Mouse (Mus musculus) heart, adult 2 months (tissue): Measurements from ENCODE around the gene Ppfia1. TPM values are rescaled to one million over a fixed set of nuclear protein-coding genes. Genes with fewer than 3 reads are reported as not detected.

Experiments
- DNase-seq, 2 experiments: peaks; one replicate each; pipeline ENCODE4 v3.0.0; 2021
- H3K27ac ChIP-seq: fragments of 200-600 bp; 2 replicates; pipeline ENCODE4 v1.8.1; 2022
- H3K27me3 ChIP-seq: fragments of 200-500 bp; 2 replicates; pipeline ENCODE4 v1.6.1; 2012; ENCODE audit warnings: mild to moderate bottlenecking, low read length, inconsistent platforms, mixed read lengths; ENCODE audit not compliant: control insufficient read depth, insufficient read depth
- H3K36me3 ChIP-seq: fragments of 200-500 bp; 2 replicates; pipeline ENCODE4 v1.6.1; 2012; ENCODE audit warnings: low read length, inconsistent platforms; ENCODE audit not compliant: control insufficient read depth, insufficient read depth
- H3K4me1 ChIP-seq: fragments of 200-500 bp; 2 replicates; pipeline ENCODE4 v1.6.1; 2011; ENCODE audit warnings: low read length; ENCODE audit not compliant: control insufficient read depth, insufficient read depth
- H3K4me3 ChIP-seq: fragments of 200-600 bp; 2 replicates; pipeline ENCODE4 v1.8.1; 2022
- H3K79me2 ChIP-seq: fragments of 200-500 bp; replicated peaks from 2 replicates; pipeline ENCODE4 v1.6.1; 2012; ENCODE audit warnings: mild to moderate bottlenecking, inconsistent platforms, low read length, moderate library complexity, mixed read lengths; ENCODE audit not compliant: control insufficient read depth, insufficient read depth
- H3K9ac ChIP-seq: fragments of 200-500 bp; 2 replicates; pipeline ENCODE4 v1.6.1; 2012; ENCODE audit warnings: low read depth, mild to moderate bottlenecking, control low read depth, inconsistent platforms, low read length, mixed read lengths
- CTCF ChIP-seq: fragments of 200-600 bp; IDR thresholded peaks from 2 replicates; pipeline ENCODE4 v1.8.1; 2022; ENCODE audit warnings: antibody characterized with exemption, mild to moderate bottlenecking, moderate library complexity
- EP300 ChIP-seq: fragments of 200-500 bp; IDR thresholded peaks from 2 replicates; pipeline ENCODE4 v1.6.1; 2011; ENCODE audit warnings: low read depth, low read length, control low read depth; ENCODE audit not compliant: insufficient read depth
- POLR2A ChIP-seq: fragments of 200-500 bp; IDR thresholded peaks from 2 replicates; pipeline ENCODE4 v1.6.1; 2011; ENCODE audit warnings: mild to moderate bottlenecking, low read depth, low read length, control low read depth; ENCODE audit not compliant: insufficient read depth
- WGBS: fragments of 180-500 bp; shearing (Covaris S2); methylation state at CpG from one replicate; pipeline ENCODE4 v1.1.7; 2018; 5-methylcytosine and 5-hydroxymethylcytosine counted together
- intact Hi-C: fragments of 180-260 bp; cut with DNase I; formaldehyde crosslinking; loops from one replicate; pipeline ENCODE4 v1.15.1; 2025
- polyA plus RNA-seq: library from polyadenylated mRNA; depleted of rRNA; stranded (reverse); fragments of >200 nt; gene quantifications from 2 replicates; pipeline ENCODE4 v1.2.3, GENCODE M21; 2012
- total RNA-seq, 2 experiments: library from RNA; stranded (reverse); gene quantifications; 2 replicates each; pipeline ENCODE4 v1.2.3; 2021

Ppfia1 gene
- total and polyA plus RNA-seq, 3 experiments, result 27.0 to 46.0 (median 41.4) TPM

DNA sequence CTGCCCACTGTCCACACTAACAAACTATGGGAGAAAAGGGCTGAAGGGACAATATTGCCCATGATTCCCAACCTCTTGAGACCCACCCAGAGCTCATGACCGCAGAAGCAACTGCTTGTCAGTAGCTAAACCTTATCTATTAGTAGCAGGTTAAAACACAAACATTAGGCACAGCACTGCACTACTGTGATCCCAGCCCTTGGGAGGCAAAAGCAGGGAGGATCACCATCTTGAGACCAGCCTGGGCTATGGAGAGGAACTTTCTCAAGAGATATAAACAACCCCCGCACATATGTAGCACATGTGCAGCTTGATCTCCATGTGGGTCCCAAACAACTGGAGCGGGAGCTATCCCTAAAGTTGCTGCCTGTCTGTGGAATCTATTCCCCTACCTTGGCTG, 30.1 kb downstream of the Ppfia1 start:
- Histone ChIP-seq H3K4me1 (peaks cover 14% of the 10 kb centered on the region), H3K27me3 (no peaks in the 10 kb centered on the region), H3K9ac (no peak overlapping the region), H3K36me3 (no peaks in the 10 kb centered on the region), H3K79me2 (0 out of 2 replicates have a peak, but pooled peaks cover 1% of the 10 kb centered on the region), H3K27ac (no peak overlapping the region), H3K4me3 (no peak overlapping the region)
- WGBS, result 88% methylated on average over 3 of the region's 3 CpGs
- no peak for DNase-seq
- TF ChIP-seq EP300 (no peak), CTCF (no peak)
- intact Hi-C loops, result no loop called here

DNA sequence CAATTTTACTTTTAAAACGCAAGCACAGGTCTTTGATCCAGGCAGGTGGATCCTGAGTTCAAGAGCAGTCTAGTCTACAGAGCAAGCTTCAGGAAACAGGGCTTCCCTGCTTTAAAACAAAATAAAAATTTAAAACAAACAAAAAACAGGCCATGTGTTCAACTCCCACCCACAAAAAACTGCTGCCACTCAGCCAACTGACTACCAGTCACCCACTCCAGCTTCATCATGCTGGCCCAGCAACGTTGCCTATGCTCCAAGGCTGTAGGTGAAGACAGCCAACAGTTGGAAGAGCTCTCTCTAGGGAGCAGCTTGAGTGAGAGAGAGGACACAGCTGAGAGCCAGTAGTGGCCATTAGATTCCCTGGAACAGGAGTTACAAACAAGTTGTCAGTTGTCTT, 31.6 kb downstream of the Ppfia1 start:
- no peaks in the 10 kb centered on the region for H3K27me3 ChIP-seq
- 66% methylated on average over 2 of the region's 2 CpGs for WGBS
- H3K4me1 ChIP-seq, result peaks cover 4% of the 10 kb centered on the region
- TF ChIP-seq POLR2A, result no peak
- no peak for TF ChIP-seq CTCF
- no peak for TF ChIP-seq EP300
- H3K79me2 ChIP-seq, result no peaks in the 10 kb centered on the region
- DNase-seq, result no peak
- H3K9ac ChIP-seq, result no peak overlapping the region
- no peak overlapping the region for H3K4me3 ChIP-seq
- H3K36me3 ChIP-seq, result no peaks in the 10 kb centered on the region
- intact Hi-C loops, result no loop called here
- H3K27ac ChIP-seq, result no peak overlapping the region

DNA sequence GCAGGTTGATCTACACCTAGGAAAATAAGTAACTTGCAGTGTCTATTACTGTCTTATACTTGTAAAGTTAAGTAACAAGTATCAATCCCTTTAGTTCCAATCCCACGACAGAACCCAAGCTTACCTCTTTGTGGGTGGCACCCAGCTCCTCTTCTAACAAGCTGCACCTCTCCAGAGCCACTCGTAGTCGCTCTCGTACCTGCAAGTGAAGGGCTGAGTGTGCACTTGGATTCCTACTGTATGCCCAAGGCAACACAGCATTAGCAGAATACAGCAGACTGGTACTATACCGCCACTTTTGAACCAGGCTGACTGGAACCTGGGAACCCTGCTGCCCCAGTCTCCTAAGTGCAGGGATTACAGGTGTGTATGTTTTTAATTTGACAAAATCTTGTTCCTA, 33.7 kb downstream of the Ppfia1 start:
- TF ChIP-seq POLR2A (no peak), EP300 (no peak), CTCF (no peak)
- Histone ChIP-seq H3K79me2 (no peaks in the 10 kb centered on the region), H3K9ac (no peak overlapping the region), H3K4me3 (no peak overlapping the region), H3K27ac (no peak overlapping the region), H3K27me3 (no peaks in the 10 kb centered on the region), H3K36me3 (no peaks in the 10 kb centered on the region), H3K4me1 (peaks cover 4% of the 10 kb centered on the region)
- 92% methylated on average over 5 of the region's 5 CpGs for WGBS
- DNase-seq, result no peak
- intact Hi-C loops, result no loop called here

DNA sequence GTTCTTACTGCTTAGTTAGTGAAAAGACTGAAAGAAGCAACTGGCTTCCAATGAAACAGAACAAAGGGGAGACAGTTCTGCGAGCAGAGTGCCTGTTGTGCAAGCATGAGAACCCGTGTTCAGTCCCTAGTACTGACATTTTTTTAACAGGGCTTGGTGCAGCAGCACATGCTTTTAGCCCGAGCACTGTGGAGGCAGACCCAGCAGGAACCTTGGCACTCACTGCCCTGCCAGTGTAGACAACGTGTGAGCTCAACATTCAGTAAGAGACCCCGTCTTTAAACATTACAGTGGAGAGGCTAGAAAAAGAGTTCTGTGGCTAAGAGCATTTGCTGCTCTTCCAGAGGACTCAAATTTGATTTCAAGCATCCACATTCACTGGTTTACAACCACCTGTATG, 36.8 kb downstream of the Ppfia1 start:
- Histone ChIP-seq H3K79me2 (no peaks in the 10 kb centered on the region), H3K4me3 (no peak overlapping the region), H3K9ac (no peak overlapping the region), H3K27me3 (no peaks in the 10 kb centered on the region), H3K36me3 (no peaks in the 10 kb centered on the region), H3K4me1 (no peaks in the 10 kb centered on the region), H3K27ac (no peak overlapping the region)
- no peak for DNase-seq
- intact Hi-C loops, result no loop called here
- TF ChIP-seq EP300 (no peak), CTCF (no peak), POLR2A (no peak)
- WGBS, result 90% methylated on average over 5 of the region's 5 CpGs

DNA sequence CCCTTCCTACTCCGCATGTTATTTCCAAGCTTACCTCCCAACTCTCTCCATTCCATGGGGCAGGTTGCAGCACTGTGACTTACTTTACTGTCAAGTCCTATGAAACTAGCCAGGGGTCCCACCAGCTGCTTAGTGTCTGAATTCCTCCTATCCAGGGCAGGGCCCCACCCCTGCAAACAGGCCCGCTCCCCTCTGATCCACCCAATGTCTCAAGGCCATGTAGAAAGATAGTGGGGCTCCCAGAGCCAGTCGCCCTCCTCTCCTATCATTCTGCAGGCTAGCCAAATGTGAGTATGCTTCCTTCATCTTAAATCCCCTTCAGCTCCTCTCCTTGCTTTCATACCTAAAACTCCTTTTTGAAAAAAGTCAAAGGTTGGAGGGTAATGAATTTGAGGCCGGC, 44.4 kb downstream of the Ppfia1 start:
- TF ChIP-seq EP300 (no peak), CTCF (no peak), POLR2A (no peak)
- H3K27ac ChIP-seq, result no peak overlapping the region
- H3K4me3 ChIP-seq, result no peak overlapping the region
- WGBS, result 98% methylated on average over 4 of the region's 4 CpGs
- H3K79me2 ChIP-seq, result no peaks in the 10 kb centered on the region
- intact Hi-C loops, result no loop called here
- H3K9ac ChIP-seq, result no peak overlapping the region
- no peaks in the 10 kb centered on the region for H3K4me1 ChIP-seq
- H3K36me3 ChIP-seq, result no peaks in the 10 kb centered on the region
- DNase-seq, result no peak
- no peaks in the 10 kb centered on the region for H3K27me3 ChIP-seq

DNA sequence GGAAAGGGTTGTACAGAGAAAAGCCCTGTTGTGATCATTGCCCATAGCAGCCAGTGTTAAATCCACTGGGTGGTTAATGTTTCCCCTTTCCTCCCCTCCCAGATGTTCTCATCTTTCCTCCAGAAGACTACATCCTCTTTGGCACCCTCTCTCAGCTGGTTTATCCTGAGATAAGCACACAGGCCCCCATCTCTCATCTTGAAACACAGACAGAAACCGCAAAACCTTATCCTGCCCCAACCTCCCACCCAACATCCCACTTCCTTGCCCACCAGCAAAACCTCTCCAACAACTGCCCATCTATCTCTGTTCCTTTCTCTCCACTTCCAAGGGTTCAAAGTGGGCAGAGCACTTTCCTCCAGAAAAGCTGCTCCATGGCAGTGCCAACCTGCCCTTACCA, 46.7 kb downstream of the Ppfia1 start:
- no peaks in the 10 kb centered on the region for H3K79me2 ChIP-seq
- no peaks in the 10 kb centered on the region for H3K36me3 ChIP-seq
- no peak for DNase-seq
- TF ChIP-seq CTCF (no peak), POLR2A (no peak), EP300 (no peak)
- no peak overlapping the region for H3K9ac ChIP-seq
- H3K27ac ChIP-seq, result no peak overlapping the region
- intact Hi-C loops, result no loop called here
- no peaks in the 10 kb centered on the region for H3K4me1 ChIP-seq
- H3K27me3 ChIP-seq, result no peaks in the 10 kb centered on the region
- H3K4me3 ChIP-seq, result no peak overlapping the region
- WGBS, result 66% methylated on average over 1 of the region's 1 CpGs
